Mouse (Mus musculus): ENCODE data around the gene Tm9sf2. TPM values are rescaled to one million over a fixed set of nuclear protein-coding genes. Genes with fewer than 3 reads are reported as not detected.

Gene Tm9sf2
- 120 TPM for polyA plus RNA-seq (2015; fragmentation: Illumina TruSeq; extraction: RNeasy Lipid Tissue Mini Kit (QIAGEN cat#74804); ENCODE audit: low read depth, low replicate concordance)

DNA sequence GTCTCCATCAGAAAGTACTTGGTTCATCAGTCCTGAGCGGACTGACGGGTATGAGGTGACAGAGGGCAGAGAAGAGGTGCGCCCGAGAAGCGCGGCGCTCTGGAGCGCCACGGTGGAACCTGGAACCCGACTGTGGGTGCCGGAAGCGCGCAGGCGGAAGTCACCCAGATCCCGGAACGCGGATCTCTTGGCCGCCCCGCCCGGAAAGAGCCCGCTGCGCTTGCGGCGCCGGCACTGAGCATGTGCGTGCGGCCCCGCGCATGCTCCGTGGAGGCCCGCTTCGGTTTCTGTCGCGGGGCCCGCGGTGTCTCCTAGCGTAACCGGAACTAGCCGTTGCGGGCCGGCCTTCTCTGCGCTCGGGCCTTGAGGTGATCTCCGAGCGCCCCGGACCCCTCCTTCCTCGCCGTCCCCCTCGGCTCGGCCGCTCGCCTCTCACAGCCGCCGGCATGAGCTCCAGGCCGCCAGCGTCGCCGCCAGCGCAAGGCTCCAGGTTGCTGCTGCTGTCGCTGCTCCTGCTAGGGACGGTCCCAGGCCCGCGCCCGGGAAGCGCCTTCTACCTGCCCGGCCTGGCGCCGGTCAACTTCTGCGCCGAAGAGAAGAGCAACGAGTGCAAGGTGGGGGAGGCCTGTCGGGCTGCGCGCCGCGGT, at the start of gene Tm9sf2:
Tm9sf2 (plus strand) TSS at position 217 of the 647 bp plus-strand sequence.

GRCm38 (mm10) chr14:122181078-122181814, 74.4 kb downstream of the Tm9sf2 start, which contains the start of gene Clybl:
Gene Clybl, plus strand, starts transcription at chr14:122181704.

Other genes with a start within 250 kb of the Tm9sf2 start
- gene Ubac2, start 228.4 kb upstream of the Tm9sf2 start, polyA plus RNA-seq (2015; fragmentation: Illumina TruSeq; extraction: RNeasy Lipid Tissue Mini Kit (QIAGEN cat#74804); ENCODE audit: low read depth, low replicate concordance): 36.4 TPM
- gene Gpr18, start 191.3 kb upstream of the Tm9sf2 start, polyA plus RNA-seq (2015; fragmentation: Illumina TruSeq; extraction: RNeasy Lipid Tissue Mini Kit (QIAGEN cat#74804); ENCODE audit: low read depth, low replicate concordance): not detected
- gene Gpr183, start 141.8 kb upstream of the Tm9sf2 start, polyA plus RNA-seq (2015; fragmentation: Illumina TruSeq; extraction: RNeasy Lipid Tissue Mini Kit (QIAGEN cat#74804); ENCODE audit: low read depth, low replicate concordance): 1.1 TPM
- not detected for gene Timm8a2, start 72.4 kb upstream of the Tm9sf2 start, polyA plus RNA-seq (2015; fragmentation: Illumina TruSeq; extraction: RNeasy Lipid Tissue Mini Kit (QIAGEN cat#74804); ENCODE audit: low read depth, low replicate concordance)
- gene Clybl, start 74.7 kb downstream of the Tm9sf2 start, polyA plus RNA-seq (2015; fragmentation: Illumina TruSeq; extraction: RNeasy Lipid Tissue Mini Kit (QIAGEN cat#74804); ENCODE audit: low read depth, low replicate concordance): 45.5 TPM

Measured in brain, adult 10 weeks (tissue).